Mouse (Mus musculus) layer of hippocampus, postnatal 36 days (tissue): ENCODE results near the gene Mlh1. TPM values are rescaled to one million over a fixed set of nuclear protein-coding genes. Genes with fewer than 3 reads are reported as not detected.
A peak's percentile ranks its signal among the peaks of the same experiment; 100 is the strongest.

Source experiments
- DNase-seq, 2 experiments: peaks; one replicate each; pipeline ENCODE4 v3.0.0; 2022
- total RNA-seq, 2 experiments: library from RNA; stranded (reverse); gene quantifications; 2 replicates each; pipeline ENCODE4 v1.2.3; 2021

The Mlh1 gene
- 10 to 100 TPM; 15.6 to 18.6 TPM for total RNA-seq

DNA sequence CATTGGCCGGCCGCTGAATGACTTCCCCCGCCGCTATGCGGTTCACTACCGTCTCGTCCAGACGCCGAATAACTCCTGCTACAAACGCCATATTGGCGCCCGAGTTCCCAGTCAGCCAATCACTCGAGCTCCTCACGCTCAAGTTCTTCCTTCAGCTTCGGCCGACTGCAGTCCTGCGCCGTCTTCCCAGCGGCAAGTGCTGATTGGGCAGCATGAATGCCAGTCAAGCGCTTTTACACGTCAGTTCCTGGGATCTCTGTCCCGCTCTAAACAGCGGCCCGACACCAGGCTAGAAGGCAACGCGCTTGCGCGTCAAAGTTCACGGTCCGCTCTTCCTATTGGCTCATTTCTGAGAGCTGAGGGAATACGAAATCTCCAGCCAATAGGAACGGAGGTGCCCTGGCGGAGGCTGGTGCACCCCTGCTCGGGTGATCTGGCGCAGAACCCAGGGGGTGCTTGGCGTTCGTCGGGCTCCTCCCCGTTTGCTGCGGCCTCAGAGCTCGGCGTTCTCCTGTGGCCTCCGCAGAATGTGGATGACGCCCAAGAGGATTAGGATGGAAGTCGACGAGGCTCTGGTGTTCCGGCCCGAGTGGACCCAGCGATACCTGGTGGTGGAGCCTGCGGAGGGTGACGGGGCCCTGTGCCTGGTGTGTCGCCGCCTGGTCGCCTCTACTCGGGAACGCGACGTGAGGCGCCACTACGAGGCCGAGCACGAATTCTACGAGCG, at the start of gene Mlh1, which contains the start of gene Epm2aip1:
Gene Mlh1 (minus strand): TSS at position 358 of the 727 bp plus-strand sequence.
Gene Epm2aip1 (plus strand): TSS at position 496 of the 727 bp plus-strand sequence.
- peak; percentile 99 for DNase-seq

DNA sequence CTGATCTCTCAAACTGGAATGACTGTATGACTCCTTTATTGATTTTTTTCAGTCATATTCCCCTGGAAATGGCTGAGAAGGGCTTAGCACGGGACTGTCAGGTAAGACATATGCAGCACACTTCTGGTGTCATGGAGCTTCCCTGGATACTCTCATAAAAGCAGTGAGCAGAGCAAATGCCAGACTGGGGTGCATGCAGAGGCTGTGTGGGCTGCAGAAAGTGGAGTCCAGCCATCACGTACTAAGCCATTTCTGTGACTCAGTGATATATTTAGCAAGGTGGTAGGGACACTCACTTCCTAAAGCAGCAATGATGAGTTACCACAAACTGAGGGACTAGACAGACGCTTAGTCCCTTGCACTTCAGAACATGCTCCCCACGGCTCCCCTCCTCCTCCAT, 49.3 kb upstream of the Mlh1 start:
- DNase-seq, result no peak

DNA sequence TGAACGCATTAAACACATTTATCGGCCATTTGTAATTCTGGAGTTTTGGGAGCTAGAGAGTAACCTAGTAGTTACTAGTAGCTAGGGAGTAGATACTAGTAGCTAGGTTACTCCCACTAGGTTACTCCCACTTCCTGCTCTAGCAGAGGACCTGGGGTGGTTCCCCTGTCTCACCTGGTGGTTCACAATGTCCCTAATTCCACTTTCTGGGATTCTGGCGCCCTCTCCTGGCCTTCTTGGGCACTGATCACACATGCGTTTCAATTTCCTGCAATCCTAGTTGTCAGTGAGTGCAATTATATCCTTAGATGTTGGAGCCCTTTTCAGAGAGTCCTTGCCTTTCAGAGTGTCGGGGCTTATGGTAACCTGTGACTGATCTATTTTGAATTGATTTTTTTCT, 42.6 kb upstream of the Mlh1 start:
- DNase-seq, result peak; percentile 56 to 61

DNA sequence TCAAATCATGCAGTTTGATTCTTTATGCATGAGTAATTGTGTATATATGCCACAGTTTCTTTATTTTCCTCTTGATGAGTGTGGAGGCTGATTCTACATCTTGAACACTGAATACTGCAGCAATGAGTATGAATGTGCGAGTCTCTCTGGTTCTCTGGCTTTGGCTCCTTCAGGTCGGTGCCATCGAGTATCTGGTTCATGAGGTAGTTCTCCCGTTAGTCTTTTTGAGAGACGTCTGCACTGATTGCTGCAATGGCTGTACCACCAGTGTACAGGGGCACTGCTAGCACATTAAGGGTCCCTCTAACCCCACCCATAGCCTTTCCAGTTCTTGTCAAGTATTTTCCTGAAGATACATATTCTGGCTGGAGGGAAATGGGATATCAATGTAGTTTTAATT, 42.2 kb upstream of the Mlh1 start:
- DNase-seq, result no peak

DNA sequence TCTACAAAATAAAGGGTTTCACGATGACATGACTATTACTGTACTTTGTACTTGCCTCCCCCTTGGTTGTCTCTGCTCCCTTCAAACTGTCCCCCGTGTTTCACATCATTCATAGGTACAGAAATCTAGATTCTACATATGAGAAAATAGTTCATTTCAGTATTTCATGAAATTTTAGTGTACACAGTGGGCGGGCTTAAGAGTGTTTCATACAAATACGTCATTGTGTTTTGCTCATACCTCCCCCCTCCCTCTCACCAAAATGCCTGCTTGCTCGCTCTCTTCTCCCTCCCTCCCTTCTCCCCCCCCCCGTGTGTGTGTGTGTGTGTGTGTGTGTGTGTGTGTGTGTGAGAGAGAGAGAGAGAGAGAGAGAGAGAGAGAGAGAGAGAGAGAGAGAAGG, 41.7 kb upstream of the Mlh1 start:
- no peak for DNase-seq

DNA sequence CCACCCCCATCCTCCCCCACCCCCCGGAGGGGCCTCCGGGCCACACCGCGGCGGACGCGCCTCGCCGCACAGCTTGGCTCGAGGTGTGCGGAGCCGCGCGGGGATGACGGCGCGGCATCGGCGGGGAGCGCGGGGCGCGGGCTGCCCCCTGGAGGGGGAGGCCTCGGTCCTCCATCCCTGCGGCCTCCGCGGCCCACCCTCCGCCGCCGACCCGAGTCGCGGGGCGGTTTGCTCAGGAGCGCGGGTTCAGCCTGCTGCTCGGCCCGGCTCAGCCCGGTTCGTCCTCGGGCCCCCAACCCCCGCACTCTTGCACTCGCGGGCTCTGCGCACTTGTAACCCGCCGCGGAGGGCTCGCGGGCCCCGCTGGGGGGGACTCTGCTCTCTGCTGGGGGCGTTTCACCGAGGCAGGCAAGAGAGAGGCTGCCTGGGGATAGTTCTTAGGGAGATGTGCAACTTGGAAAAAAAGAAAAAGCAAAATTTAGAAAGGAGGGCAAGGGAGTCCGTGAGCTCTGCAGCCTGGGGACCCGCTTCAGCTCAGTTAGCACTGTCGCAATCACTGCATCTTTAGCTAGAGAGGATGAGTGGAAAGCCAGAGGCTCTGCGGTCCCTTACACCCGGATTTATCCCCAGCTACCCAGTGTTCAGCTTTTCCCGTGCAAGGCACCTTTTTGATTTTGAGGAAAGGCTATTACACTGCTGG, 41.0 kb upstream of the Mlh1 start:
- no peak for DNase-seq

DNA sequence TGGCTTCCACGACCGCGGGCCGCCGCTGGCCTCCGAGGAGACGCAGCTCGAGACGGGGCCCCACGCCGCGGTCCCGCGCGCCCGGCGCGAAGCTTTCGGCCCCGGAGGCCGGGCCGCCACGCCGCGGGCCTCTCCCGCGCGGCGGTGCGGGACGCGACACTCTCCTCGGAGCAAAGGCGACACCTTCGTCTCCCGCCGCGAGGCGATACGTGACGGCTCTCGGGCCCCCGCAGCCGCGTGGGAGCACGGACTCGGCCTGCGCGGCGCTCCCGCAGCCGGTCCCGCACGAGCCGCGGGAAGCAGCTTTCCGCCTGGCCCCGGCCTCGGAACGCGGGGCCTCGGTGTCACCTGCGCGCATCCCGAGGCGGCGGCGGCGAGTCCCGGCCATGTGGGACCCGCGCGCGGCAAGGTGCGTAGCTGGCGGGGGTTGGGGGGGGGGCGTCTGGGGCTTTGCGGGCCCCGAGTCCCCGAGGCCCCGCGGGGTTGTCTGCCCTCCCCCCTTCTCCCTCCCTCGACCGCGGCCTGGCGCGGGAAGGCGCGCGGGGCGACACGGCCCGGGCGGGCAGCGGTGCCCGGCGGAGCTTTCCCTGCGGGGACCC, 40.4 kb upstream of the Mlh1 start:
- peak in 1 of 2 experiments; percentile 48 for DNase-seq

DNA sequence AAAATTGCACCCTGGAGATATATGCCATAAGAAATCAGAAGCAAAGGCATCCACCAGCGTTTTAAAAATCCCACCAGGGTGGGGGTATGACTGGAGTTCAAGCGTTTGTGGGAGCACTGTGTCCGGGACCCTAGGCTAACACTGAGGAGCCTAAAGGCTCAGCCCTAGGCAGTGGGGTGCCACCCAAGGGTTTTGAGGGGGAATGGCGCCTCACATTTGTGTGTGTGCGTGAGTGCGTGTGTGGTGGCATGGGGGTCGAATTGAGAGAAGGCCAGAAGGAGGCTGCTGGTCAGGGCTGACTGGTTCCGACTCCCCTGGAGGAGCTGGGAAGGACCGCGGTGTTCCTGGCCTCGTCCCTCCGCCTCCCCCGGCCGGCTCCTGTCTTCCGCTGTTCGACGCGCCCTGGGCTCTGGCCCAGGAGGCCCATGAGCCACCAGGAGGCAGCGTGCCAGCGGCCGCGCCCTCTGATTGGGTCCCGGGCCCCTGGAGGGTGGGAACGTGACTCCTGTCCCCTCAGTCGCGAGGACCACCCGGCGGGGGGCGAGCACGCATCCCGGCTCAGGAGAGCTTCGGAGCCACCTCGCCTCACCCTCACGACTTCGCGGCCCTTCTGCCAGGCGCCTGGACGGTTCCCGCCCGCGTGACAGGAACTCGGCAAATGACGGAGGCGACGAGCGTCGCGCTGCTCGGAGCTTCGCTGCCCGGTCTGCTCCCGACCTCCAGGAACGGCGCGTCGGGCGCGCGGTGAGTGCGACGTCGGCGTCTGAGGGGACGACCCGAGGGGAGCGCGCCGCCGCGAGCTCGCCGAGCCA, 39.6 kb upstream of the Mlh1 start, which contains the start of gene Trank1:
Gene Trank1 (plus strand): TSS at position 709 of the 812 bp plus-strand sequence.
- DNase-seq, result peak; percentile 40 to 48

DNA sequence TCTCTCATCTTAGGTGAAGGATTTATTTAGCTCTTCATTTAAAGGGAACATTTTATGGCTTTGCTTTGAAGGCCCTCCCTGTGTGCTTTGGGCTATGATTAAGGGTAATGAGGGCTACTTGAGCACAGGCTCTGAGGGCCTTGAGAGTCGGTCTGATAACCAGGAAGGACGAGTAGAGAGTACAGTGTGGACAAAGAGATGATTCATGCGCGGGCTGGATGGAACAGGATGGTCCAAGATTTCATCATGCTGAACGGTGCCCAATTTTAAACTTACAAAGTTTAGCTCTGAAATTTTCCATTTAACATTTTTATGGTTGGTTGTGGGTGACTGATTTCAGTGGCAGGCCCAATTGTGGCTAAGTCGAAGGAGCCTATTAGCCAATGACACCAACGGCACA, 34.6 kb upstream of the Mlh1 start:
- no peak for DNase-seq

DNA sequence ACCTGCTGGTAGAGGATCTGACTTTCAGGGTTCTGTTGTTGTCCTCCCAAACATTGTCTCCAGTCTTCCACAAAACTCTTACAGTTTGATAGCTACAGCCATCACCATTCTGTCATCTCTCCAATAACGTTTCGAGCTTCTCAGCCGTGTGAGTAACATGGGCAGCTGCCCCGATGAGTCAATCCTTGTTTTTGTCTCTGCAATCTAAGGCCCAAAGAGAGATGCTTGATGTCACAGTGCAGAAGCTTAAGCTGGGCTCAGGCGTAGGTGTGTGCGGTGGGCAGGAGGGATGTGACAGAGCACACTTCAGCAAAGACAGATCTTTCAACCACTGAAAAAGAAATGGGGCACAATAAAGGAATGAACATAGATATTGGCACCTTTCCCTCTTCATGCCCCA, 32.4 kb upstream of the Mlh1 start:
- DNase-seq, result no peak

DNA sequence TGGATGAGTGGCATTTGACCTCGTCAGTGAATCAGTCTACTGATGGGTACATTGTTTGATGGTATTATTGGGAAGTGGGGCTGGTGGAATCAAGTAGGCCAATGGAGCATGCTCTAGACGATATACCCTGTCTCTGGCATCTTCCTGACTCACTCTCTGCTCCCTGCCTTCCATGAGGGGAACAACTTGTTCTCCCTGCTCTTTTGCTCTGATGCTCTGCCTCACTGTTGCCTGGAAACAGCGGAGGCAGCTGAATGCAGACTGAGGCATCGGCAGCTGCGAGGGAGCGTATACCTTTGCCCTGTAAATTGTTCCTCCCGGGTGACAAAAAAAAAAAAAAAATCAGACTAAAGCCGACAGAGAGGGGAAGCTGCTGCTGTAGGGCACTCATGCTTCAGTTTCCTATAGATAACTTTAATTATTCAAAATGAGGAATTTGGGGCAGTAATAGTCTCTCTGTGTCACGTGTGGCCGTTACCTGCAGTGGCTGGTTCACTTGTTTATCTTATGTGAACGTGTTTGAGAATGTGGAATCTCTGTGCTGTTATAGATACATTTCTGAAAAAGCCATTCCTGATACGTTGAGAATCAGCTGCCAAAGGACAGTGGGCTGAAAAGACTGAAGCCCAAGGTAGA, 30.7 kb upstream of the Mlh1 start:
- peak in 1 of 2 experiments; percentile 55 for DNase-seq

DNA sequence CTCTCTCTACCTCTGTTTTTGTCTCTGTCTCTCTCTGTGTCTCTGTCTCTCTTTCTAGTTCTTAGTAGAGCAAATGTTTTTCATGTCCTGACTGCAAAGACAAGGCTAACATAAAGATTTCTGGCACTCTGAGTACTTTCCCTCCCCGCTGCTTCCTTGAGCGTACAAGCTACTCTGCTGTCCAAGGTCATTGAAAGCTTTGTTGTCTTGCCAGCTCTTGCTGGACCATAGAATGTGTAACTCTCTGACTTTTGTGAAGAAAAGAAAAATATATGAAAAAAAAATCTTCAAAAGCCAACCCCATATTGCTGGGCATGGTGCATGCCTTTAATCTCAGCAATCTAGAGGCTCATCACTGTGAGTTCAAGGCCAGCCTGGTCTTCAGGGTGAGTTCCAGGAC, 27.0 kb upstream of the Mlh1 start:
- DNase-seq, result no peak

DNA sequence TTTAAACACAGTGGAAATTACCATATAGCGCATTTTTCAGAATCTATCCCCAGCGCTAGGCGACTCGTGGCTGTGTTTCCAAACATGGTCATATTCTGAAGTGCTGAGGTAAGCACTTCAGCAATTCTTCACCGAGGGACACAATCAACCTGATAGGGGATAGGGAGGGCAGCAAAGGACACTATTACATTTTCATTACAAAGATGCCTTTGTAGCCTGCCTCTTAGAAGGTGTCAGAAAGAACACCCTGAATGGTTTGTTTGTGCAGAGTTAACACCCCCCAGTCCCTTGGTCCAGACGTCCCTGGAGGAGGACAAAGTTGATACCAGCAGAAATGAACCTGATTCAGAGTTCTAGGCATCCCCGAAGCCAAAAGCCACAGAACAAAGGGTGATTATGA, 24.8 kb upstream of the Mlh1 start:
- DNase-seq, result no peak

DNA sequence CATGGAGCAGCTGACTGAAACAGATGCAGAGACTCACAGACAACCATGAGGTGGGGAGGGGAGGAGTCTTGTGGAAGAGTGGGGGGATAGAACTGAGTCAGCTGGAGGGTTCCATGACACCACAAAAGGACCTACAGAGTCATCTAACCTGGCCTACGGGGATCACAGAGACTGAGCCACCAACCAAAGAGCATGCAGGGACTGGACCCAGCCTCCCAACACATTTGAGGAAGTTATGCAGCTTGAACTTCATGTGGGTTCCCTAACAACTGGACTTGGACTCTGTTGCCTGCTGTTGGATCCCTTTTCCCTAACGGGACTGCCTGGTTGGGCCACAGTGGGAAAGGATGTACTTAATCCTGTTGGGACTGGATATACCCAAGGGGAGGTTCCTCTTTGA, 23.7 kb upstream of the Mlh1 start:
- DNase-seq, result no peak

DNA sequence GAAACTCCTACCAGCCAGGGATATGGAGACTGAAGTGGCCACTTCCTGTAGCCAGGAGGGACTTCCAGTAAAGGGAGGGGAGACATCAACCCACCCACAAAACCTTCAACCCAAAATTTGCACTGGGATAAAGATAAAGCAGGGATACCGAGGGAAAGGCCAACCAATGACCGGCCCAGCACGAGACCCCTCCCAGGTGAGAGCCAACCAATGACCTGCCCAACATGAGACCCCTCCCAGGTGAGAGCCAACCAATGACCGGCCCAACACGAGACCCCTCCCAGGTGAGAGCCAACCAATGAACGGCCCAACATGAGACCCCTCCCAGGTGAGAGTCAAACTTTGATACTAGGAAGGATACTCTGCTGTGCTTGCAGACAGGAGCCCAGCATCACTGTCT, 23.3 kb upstream of the Mlh1 start:
- no peak for DNase-seq

DNA sequence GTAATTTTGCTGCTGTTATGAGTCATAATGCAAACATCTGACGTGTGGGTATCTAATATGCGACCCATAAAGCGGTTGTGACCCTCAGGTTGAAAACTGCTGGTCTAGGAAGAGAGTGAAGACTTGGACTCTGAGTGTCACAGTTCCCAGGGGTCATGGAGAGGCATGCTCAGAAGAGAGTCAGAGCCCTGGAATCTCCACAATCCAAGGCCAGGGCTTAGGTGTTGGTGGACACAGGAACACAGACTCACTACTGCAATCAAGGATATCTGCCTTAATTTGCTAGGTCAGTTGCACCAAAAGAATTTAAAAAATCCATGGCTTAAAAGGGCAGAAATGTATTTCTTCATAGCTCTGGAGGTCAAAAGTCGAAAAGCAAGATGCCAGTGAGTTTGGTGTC, 21.6 kb upstream of the Mlh1 start:
- no peak for DNase-seq

DNA sequence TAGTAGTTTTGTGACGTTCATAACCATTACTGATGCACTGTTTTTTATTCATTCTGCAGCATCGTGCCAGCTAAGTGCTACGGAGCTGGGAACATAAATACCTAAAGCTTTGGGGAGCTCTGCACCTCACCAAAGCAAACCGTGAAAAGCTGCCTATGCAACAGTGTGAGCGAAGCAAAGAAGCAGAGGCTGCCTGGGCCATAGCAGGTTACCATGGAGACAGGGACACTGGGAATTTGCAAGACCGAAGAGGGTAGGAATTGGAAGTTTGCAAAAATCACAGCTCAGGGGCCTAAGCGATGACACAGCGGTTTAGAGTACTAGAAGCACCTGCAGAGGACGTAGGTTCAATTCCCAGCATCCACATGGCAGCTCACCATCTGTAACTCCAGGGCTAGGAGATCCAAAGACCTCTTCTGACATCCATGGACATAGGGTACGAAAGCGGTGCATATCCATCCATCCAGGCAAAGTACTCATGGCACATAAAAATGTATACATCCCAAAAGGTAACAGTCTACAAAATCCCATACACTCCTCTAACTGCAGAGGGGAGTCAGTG, 19.0 kb upstream of the Mlh1 start:
- DNase-seq, result no peak

DNA sequence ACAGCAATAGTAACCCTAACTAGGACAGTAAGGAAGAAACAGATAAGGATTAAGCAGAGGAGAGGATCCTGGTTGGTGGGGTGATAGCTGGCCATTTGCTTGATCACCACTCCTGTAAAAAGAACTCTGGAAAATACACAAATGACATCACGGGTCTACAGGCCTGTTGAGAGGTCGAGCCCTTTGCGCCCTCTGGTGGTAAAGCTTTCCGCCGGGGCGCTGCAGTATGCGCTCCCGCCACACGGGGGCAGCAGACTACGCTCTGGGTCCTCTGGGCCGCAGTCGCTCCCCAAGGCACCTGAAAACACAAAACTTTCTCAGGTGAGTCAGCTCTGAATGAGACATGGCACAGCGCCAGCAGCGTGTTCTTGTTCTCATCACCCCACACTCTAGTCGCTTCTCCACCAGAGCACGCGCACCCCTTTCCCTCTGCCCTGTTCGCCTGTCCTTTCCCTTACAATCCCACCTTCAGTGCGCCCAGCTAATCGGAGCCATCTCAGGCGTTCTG, 18.3 kb upstream of the Mlh1 start:
- DNase-seq, result peak; percentile 90 to 92

DNA sequence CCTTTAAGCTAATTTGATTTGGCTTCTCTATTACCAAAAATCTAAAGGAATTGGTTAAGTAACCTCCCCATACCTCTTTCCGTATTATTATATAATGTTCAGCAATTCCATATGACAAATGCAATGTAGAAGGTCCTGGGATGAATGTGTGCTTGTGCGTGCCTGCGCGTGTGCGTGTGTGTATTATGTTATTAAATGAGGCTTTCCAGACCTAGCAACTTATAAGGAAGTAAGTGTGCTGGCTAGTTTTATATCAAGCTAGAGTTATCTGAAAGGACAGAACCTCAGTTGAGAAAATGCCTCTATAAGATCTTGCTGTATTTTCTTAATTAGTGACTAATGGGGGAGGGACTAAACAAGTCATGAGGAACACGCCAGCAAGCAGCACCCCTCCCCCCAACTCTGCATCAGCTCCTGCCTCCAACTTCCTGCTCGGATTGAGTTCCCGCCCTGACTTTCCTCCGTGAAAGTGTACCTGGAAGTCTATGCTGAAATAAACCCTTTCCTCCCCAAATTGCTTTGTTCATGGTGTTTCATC, 17.8 kb upstream of the Mlh1 start:
- DNase-seq, result no peak

DNA sequence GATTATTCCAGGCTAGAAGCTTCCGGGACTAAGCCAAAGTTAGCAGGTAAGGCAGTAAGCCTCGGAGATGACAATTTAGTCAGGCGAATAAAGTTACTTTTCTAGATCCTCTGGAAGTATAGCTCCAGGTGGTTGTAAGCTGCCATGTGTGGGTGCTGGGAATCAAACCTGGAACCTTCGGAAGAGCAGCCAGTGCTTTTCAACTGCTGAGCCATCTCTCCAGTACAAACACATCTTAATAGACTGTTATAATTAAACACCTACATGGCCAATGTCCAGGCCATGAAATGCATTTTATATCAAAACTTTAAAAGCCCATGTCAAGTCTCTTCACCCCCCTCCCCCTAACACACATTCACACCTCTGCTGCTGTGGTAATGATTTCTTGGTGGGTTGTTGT, 16.4 kb upstream of the Mlh1 start:
- DNase-seq, result no peak

DNA sequence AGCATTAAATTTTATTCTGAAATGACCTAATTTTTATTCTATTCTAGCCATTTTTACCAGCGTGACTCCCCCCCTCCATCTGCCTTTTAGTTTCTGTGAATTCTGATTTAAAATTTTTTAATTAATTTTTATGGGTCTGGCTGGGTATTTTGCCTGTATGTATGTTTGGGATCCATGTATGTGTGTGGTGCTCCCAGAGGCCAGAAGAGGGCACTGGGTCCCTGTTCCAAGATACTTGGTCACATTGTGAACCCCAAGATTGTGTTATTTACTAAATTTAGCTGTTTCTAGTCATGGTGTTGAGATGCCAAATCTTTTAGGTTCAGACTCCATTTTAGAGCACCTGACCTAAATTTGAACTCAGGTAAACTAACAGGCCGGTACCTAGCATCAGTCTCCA, 14.9 kb upstream of the Mlh1 start:
- DNase-seq, result no peak
